Mouse (Mus musculus) lung, adult 2 months (tissue): ENCODE results near the gene Ajm1. TPM values are rescaled to one million over a fixed set of nuclear protein-coding genes. Genes with fewer than 3 reads are reported as not detected.

Source experiments
- DNase-seq: peaks from one replicate; pipeline ENCODE4 v3.0.0; 2022
- H3K4me1 ChIP-seq: fragments of 200-500 bp; 2 replicates; pipeline ENCODE4 v1.6.1; 2011; ENCODE audit warnings: low read length; ENCODE audit not compliant: control insufficient read depth, insufficient read depth
- H3K4me3 ChIP-seq: fragments of 200-500 bp; replicated peaks from 2 replicates; pipeline ENCODE3; 2011; ENCODE audit warnings: low read depth, mild to moderate bottlenecking, control low read depth, low read length; ENCODE audit errors: extremely low read depth
- CTCF ChIP-seq: fragments of 200-500 bp; IDR thresholded peaks from 2 replicates; pipeline ENCODE4 v1.5.1; 2011; ENCODE audit warnings: mild to moderate bottlenecking, low read length, control low read depth; ENCODE audit not compliant: insufficient read depth
- POLR2A ChIP-seq: fragments of 200-500 bp; IDR thresholded peaks from 2 replicates; pipeline ENCODE4 v1.6.1; 2011; ENCODE audit warnings: low read depth, mild to moderate bottlenecking, control low read depth, low read length, borderline replicate concordance; ENCODE audit errors: extremely low read depth
- WGBS: fragments of 180-500 bp; shearing (Covaris S2); methylation state at CpG from one replicate; pipeline ENCODE4 v1.1.7; 2018; 5-methylcytosine and 5-hydroxymethylcytosine counted together
- polyA plus RNA-seq: library from polyadenylated mRNA; depleted of rRNA; stranded (reverse); fragments of >200 nt; gene quantifications from 2 replicates; pipeline ENCODE4 v1.2.3, GENCODE M21; 2012

Gene Ajm1
- polyA plus RNA-seq, 1 experiment = 0.34 TPM

- TF ChIP-seq POLR2A = no peak
- TF ChIP-seq CTCF = no peak
- WGBS = 89% methylated on average over 2 of the region's 2 CpGs
- DNase-seq = no peak
- Histone ChIP-seq H3K4me1 (peaks cover 11% of the 10 kb centered on the region), H3K4me3 (no peak overlapping the region)
Observed at GRCm38 (mm10) chr2:25573068-25573467, 8.5 kb downstream of the Ajm1 start.

GRCm38 (mm10) chr2:25571221-25571620 lies 10.3 kb downstream of the Ajm1 start:
- DNase-seq = no peak
- Histone ChIP-seq H3K4me3 (no peak overlapping the region), H3K4me1 (peaks cover 7% of the 10 kb centered on the region)
- TF ChIP-seq CTCF = no peak
- WGBS = 87% methylated on average over 4 of the region's 4 CpGs

- H3K4me1 ChIP-seq = peaks cover 2% of the 10 kb centered on the region; the same call in 1 of the 2 replicates
- H3K4me3 ChIP-seq = no peak overlapping the region
- no peak for DNase-seq
- 91% methylated on average over 3 of the region's 3 CpGs for WGBS
- TF ChIP-seq POLR2A (no peak), CTCF (no peak)
Observed at GRCm38 (mm10) chr2:25569323-25569722, 12.2 kb downstream of the Ajm1 start.

GRCm38 (mm10) chr2:25568473-25569019 lies 13.0 kb downstream of the Ajm1 start:
- TF ChIP-seq POLR2A (no peak), CTCF (no peak)
- no peak for DNase-seq
- WGBS = 86% methylated on average over 6 of the region's 6 CpGs
- Histone ChIP-seq H3K4me3 (no peak overlapping the region), H3K4me1 (no peaks in the 10 kb centered on the region)

GRCm38 (mm10) chr2:25566558-25566957 lies 15.0 kb downstream of the Ajm1 start:
- no peak overlapping the region for H3K4me3 ChIP-seq
- H3K4me1 ChIP-seq = no peaks in the 10 kb centered on the region
- WGBS = 82% methylated on average over 6 of the region's 6 CpGs
- no peak for DNase-seq
- TF ChIP-seq CTCF (no peak), POLR2A (no peak)

GRCm38 (mm10) chr2:25565741-25566140 lies 15.8 kb downstream of the Ajm1 start:
- TF ChIP-seq POLR2A (no peak), CTCF (no peak)
- WGBS = 91% methylated on average over 8 of the region's 8 CpGs
- no peak overlapping the region for H3K4me3 ChIP-seq
- no peaks in the 10 kb centered on the region for H3K4me1 ChIP-seq
- no peak for DNase-seq

- Histone ChIP-seq H3K4me1 (peaks cover 7% of the 10 kb centered on the region), H3K4me3 (no peak overlapping the region)
- 77% methylated on average over 9 of the region's 9 CpGs for WGBS
- TF ChIP-seq CTCF (no peak), POLR2A (no peak)
- no peak for DNase-seq
Observed at GRCm38 (mm10) chr2:25561946-25562345, 19.6 kb downstream of the Ajm1 start.

- 80% methylated on average over 8 of the region's 8 CpGs for WGBS
- no peak overlapping the region for H3K4me3 ChIP-seq
- peaks cover 7% of the 10 kb centered on the region for H3K4me1 ChIP-seq
- DNase-seq = no peak
- TF ChIP-seq CTCF = no peak
- TF ChIP-seq POLR2A = no peak
Observed at GRCm38 (mm10) chr2:25560551-25560950, 21.0 kb downstream of the Ajm1 start.

GRCm38 (mm10) chr2:25558774-25559173 lies 22.8 kb downstream of the Ajm1 start:
- TF ChIP-seq CTCF (no peak), POLR2A (no peak)
- DNase-seq = no peak
- 57% methylated on average over 6 of the region's 6 CpGs for WGBS
- peaks cover 7% of the 10 kb centered on the region for H3K4me1 ChIP-seq
- H3K4me3 ChIP-seq = peak overlapping the region; percentile 92

GRCm38 (mm10) chr2:25557964-25558360 lies 23.6 kb downstream of the Ajm1 start:
- Histone ChIP-seq H3K4me3 (peak overlapping the region; percentile 92), H3K4me1 (peaks cover 7% of the 10 kb centered on the region)
- no peak for DNase-seq
- under 1% methylated on average over 24 of the region's 24 CpGs for WGBS
- TF ChIP-seq CTCF (no peak), POLR2A (no peak)
